Mouse (Mus musculus) kidney, postnatal 4 days (tissue): ENCODE measurements around the gene Blmh.
"Not testable (repeated sequence)": the region's sequence is repeated elsewhere in the genome, so short reads cannot be mapped to it uniquely, and the experiment has no call there.

ENCODE experiments used
- DNase-seq, 2 experiments: peaks; one replicate each; pipeline ENCODE4 v3.0.0; 2021; ENCODE audit warnings: mixed read lengths in 2 of 2

Gene Blmh

GRCm38 (mm10) chr11:76917230-76917548 is 7.4 kb upstream of the Blmh start:
- peak; percentile 33 to 52 for DNase-seq

DNA sequence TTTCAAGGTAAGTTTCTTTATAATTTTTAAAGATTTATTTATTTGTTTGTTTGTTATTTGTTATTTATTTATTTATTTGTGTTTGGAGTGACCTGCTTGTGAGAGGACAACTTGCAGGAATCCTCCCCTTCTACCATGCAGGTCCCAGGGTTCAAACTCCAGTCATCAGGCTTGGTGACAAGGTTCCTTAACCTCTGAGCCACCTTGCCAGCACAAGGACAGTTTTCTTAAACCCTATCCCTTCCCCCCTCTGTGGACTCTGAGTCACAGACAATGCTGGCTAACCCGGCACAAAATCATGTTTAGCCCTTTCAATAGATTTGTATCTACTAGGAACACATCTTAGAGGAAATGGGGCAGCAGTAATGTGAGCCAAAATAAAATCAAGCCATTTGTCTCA is 4.0 kb upstream of the Blmh start:
- DNase-seq = no peak

- DNase-seq = not testable (repeated sequence)
Observed at GRCm38 (mm10) chr11:76928586-76928985, 4.0 kb downstream of the Blmh start.

- no peak for DNase-seq
Observed at GRCm38 (mm10) chr11:76933209-76933608, 8.6 kb downstream of the Blmh start.

DNA sequence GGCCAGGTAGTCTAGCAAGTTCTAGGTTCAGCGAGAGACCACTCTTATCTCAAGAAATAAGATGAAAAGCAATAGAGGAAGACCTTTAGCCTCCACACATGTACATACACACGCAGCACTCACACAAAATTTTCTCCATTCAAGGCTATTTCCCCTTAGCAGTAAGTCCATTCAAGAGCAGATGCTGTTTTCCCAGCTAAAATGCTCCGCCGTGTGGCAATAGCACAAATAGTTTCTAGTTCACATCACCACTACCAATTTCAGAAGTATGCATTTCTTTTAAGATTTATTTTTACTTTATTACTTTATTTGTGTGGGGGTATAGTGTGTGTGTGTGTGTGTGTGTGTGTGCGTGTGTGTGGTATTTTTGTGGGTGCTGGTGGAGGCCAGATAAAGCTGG is 12.0 kb downstream of the Blmh start:
- no peak for DNase-seq

DNA sequence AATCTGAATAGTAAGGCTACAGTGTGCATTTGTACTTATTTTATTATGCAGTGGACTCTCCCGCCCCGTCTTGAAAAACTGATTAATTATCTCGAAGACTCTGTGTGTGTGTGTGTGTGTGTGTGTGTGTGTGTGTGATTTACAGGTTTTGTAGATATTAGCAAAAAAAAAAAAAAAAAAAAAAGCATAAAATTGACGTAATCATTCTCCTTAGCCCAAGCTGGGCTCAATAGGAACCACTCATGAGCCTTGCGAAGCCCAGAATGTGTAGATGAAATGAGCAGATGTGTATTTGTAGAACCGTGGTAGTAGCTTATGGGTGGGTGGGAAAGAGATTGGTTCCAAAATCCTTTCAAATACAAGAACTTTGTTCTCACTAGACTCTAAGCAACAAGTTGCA is 20.2 kb downstream of the Blmh start:
- no peak for DNase-seq

DNA sequence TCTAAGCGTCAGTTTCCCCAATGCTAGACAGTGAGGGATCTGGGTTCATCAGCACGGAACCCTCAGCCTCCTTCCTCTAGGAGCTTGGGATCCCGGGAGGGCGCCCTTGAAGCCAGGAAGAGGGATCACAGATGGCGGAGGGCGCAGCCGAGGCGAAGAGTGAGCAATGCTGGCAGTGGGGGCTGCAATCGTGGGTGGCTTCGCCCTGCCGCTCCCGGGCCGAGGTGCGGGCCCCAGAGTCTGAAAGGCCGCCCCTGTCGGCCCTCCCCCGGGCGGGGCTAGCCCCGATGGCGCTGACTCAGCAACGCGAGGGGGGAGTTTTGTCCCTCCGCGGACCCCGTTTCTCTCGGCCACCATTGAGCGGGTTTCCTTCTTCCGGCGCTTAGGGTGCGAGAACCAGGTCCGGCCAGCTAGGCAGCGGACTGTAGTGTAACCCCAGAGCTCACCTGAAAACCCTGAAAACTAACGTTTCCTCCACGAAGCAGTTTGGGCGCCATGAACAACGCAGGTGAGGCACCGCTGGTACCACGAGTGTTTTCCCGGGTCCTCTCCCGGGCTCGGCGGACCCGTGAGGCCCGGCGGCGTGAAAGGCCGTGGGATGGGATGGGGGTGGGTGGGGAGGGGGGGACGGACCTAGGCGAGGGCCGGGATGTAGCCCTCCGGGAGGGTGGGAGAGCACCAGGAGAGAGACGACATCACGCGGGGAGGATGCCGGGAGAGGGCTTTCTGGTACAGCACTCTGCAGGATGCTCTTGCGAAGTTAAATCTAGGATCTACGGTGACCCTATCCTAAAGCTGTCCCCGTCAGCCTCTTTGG is 21.0 kb downstream of the Blmh start:
- DNase-seq = peak; percentile 98

DNA sequence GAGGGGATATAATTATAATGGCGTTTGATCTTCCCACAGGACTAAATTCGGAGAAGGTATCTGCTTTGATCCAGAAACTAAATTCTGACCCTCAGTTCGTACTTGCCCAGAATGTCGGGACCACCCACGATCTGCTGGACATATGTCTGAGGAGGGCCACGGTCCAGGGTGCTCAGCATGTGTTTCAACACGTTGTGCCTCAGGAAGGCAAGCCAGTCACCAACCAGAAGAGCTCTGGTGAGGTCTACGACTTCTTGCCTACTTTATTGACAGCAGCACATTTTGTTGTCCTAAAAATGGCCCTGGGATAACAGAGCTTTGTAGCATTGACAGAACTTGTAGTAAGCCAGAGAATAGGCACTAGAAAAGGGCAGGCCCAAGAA is 21.6 kb downstream of the Blmh start:
- peak; percentile 13 to 35 for DNase-seq

GRCm38 (mm10) chr11:76953536-76953935 is 28.9 kb downstream of the Blmh start:
- no peak for DNase-seq

DNA sequence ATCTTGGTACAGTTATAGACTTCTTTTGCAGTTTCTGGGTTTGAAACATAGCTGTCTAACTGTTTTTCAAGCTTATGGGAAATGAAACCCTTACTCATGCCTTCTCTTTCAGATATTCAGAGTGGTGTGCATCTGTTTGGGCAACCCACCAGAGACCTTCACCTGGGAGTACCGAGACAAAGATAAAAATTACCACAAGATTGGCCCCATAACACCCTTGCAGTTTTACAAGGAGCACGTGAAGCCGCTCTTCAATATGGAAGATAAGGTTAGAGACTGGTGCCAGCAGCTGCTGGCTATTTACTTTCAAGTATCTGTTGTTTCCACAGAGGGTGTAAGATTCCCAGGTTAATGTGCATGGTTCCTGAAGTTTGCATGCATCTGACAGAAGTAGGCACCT is 41.1 kb downstream of the Blmh start:
- DNase-seq = no peak

GRCm38 (mm10) chr11:76970328-76970727 is 45.7 kb downstream of the Blmh start:
- DNase-seq = no peak

DNA sequence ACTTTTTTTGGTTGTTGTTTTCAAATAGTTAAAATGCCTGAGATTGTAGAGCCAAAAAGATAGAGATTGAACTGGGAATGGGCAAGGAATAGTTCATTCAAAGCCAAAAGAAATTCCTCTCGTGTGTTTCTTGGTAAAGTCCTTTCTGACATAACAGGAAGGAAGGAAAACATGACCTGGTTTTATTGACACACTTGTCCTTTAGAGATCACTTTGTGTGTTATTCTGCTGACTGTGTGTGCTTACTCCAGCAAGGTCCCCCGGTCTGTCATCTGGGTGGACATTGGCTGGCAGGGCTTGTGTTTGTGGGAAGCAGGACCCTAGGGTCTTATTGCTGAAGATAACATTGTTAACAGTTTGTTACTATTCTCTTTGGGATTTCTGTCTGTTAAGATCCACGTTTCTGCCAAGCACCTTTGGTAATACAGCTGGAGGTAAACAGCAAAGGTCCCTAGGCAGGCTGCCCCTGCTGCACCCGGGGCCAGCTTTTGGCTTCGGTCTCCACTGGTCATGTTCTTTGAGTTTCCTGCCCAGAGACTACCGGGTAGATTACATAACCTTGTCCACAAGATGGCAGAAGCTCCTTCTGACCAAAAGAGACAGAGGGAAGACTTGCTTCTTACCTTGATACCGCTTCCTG is 50.2 kb downstream of the Blmh start:
- no peak for DNase-seq

DNA sequence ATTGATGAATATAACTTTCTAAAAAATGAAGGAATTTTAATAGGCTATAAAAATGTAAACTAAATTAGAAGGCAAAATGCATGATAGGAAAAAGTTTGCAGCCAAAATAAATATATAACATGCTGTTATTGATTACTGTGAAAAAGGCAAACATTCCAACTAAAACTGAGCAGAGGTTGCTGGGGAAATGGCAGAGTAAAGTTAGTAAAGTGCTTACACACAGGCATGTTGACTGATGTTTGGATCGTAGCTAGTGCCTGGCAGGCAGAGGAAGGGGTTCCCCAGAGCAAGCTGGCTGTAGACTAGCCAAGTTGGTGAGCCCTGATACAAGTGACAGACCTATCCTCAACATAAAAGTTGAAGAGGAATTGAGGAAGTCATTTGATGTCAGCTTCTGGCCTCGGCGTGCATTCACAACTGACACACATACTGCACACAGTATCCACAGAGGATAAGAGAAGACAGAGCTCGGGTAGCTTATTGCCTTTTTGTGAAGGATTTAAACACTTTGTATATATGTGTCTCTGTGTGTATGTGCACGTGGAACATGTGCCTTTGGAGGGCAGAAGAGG is 57.0 kb downstream of the Blmh start:
- no peak for DNase-seq

DNA sequence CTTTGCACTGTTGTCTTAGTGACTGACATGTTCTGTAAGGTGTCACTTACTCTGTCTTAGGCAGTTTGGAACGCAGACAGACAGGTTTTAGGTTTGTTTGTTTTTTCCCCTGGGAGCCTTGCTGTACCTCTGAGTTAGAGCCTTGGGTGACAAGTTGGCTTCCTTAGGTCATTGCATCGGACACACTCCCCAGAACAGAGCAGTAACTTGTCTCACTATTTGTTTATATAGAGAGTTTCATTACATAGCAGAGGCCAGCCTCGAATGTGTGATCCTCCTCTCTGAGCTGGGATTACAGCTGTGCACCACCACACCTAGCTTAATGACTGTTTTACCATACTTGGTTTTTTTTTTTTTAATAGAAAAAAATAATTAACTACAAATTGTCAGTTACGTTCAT is 57.8 kb downstream of the Blmh start:
- DNase-seq = no peak

- DNase-seq = no peak
Observed at GRCm38 (mm10) chr11:76983641-76984040, 59.0 kb downstream of the Blmh start.

DNA sequence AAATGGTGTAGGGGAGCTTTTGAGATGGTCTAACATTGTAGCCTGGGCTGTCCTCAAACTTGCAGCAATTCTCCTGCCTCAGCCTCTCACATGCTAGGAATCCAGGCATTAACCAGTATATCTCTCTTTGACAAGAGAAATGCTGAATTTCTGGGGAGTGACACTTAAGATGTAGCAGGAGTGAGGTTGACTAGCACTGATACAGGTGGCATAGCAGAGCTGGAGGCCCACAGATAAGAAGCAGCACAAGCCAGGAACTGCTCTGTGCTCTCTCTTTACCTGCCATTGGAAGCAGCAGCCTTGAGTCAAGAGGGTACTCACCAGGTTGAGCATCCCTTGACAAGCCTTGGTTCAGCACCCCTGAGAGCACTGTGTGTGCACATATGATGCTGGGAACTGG is 59.6 kb downstream of the Blmh start:
- no peak for DNase-seq

GRCm38 (mm10) chr11:76990839-76991238 is 66.2 kb downstream of the Blmh start:
- no peak for DNase-seq

DNA sequence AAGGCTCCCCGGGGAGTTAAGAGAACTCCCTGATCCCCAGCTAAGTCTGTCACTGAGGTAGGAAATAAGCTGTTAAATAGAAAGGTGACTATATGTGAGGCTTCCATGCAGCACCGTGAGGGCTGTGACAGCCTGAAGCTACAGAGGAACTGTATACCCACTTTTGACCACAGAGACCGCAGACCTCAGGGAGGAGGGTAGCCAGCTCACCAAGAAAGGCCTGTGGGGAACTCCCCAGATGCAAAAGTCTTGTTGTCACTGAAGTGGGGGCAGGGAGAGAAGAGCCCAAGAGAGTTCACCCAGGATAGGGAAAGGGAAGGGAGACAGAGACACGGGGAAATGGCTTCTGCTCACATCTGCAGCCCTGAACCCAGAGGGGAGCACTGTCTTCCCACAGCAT is 68.3 kb downstream of the Blmh start:
- DNase-seq = no peak

DNA sequence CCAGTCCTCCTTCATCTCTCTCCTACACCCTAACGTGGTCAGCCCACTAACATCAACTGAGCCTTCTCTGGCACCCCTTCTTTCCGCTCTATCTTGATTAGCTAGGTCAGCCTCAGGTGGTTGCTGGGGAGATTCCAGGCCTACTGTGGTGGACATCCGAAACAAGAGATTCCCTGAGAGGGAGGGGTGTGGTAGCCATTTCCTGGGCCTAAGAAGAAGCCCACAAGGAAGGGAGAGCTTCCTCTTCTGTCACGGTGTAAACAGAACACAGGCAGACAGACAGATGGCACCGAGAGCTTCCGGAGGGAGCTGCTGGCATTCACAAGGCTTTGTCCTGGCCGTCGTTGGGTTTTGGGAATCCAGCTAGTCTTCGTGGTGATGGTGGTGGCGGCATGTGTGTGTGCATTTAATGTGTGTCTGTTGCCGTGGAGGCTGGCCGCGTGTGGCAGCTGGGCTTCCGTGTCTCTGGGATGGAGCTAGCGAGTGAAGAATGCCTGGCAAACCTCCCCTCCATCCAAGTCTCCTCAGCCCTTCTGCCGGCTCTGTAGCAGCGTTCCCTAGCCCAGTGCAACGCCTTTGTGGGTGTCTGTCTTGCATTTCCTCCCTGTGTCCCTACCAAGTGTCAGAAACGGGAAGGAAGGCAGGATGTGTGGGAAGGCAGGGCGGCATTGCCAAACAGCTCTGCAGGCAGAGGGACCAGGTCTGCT is 71.5 kb downstream of the Blmh start:
- DNase-seq = peak in 1 of 2 experiments; percentile 12

GRCm38 (mm10) chr11:76997305-76997704 is 72.7 kb downstream of the Blmh start:
- DNase-seq = peak; percentile 90

GRCm38 (mm10) chr11:76997916-76998704 is 73.5 kb downstream of the Blmh start, which contains the start of gene Slc6a4:
Slc6a4 (plus strand) TSS chr11:76998603.
- peak; percentile 18 to 54 for DNase-seq

DNA sequence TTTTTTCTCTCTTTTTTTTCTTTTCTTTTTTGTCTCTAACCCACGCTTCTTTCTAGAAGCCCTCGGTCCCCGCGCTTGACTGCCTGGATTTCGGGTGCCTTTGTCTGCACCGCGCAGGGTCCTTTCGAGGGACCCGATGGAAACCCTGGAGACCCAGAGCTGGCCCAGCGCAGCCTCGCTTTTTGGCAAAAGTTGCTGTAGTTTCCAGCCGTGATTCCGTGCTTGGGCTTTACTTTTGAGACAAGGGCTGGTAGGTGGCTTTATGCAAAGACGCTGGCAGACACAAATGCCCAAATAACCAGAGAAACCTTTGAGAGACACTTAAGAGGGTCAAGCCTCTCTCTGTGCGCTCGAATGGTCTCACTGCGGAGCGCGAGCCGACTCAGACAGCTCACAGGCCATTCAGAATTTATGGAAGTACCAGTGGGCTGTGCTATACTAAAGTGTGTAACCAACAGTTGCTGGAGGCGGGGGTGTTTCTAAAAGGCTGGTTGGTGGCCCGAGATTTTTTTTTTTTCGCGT is 74.2 kb downstream of the Blmh start:
- peak; percentile 35 to 40 for DNase-seq

GRCm38 (mm10) chr11:77000741-77001140 is 76.1 kb downstream of the Blmh start:
- no peak for DNase-seq
